Mouse (Mus musculus): ENCODE data around the gene Cc2d2a.

DNA sequence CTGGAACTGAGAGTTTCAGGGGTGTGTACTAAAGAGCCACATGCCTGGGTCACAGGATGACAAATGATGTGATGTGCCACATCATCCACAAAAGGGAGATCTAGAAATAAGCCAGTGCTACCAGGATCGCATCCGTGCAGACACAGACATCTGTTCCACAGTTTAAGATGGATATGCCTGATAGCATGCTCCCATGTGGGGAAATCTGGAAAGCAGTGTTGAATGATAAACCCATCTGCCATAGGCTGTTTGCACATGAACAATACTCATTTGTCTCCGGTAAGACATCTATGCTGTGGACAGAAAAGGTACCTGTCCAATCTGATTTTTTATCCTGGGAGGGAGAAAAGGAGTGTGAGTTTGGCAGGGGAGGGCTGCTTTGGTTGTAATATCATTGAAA, 35.0 kb downstream of the Cc2d2a start:
- TF ChIP-seq CTCF (IDR thresholded peaks at IDR 0.05; ENCODE audit: control insufficient read depth, insufficient read depth, insufficient replicate concordance, low read depth, low read length): no peak
- no peak for TF ChIP-seq POLR2A (IDR thresholded peaks at IDR 0.05; ENCODE audit: control insufficient read depth, low read depth, low read length)

Measured in testis, adult 2 months (tissue).